Mouse (Mus musculus): ENCODE data around the gene Fam149a. TPM values are rescaled to one million over a fixed set of nuclear protein-coding genes. Genes with fewer than 3 reads are reported as not detected.

The Fam149a gene
- total RNA-seq (2021): 1 to 10 TPM; 3.2 to 4.1 TPM

DNA sequence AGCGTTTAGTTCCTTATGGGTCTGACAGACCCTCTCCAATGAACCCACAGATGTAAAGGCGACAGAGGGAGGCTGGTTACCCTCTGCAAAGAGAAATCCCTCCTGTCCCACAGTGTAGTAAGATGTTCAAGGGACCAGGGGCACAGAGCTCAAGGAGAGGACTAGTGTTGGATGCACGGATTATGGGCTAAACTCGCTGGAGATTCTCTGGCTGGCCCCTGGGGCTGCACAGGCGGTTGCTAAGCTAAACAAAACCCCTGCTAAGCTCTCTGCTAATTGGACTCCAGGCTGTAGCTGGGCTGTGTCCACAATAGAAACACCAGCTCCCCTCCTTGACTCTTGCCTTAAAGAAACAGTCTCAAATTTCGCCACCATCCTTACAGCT is at the start of gene Fam149a:
TSS of gene Fam149a (minus strand) at position 329 of the 385 bp plus-strand sequence.
- DNase-seq (ENCODE audit: low spot score): no peak
- intact Hi-C loops (cut with DNase I): no loop called here

- intact Hi-C loops (cut with DNase I): no loop called here
- no peak for DNase-seq (ENCODE audit: low spot score)
Measured at GRCm38 (mm10) chr8:45420151-45420550, 38.1 kb upstream of the Fam149a start.

DNA sequence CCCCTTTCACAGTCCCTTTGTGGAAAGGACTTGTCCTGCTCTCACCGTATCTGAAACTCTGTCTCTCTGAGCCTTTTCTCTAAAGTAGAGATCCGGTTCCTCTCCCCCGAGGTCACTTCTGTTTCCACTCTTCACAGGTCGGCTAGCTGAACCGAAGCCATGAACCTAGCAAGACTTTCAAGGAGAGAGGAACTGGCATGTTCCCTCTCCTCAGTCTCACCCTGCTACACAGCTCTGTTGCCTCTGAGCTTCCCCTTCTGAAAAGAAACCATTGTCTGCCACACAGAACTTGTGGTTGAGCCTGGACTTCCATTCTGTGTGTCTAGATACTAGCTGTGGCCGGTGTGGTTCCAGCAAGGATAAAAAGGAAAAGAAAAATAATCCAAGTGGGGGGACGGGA is 32.9 kb upstream of the Fam149a start:
- intact Hi-C loops (cut with DNase I): no loop called here
- no peak for DNase-seq (ENCODE audit: low spot score)

DNA sequence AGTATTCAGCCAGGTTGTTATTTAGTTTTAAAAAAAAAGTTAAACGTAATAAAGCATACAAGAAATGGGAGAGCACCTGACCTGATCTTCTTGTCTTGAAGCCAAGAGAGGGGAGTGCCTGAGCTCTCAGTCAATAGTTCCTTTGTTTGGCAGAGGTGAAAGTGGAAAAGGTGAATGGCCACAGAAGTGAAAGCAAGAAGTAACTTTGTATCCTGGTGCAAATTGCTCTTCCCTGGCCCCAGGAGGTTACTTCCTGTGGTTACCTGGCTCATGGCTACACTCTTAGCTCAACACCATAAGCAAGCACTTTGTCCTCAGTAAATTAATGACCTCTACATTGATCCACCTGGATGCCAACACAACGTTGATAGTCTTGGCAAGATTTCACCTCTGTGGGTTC is 28.8 kb upstream of the Fam149a start, which contains the start of gene Tlr3:
TSS of gene Tlr3 (minus strand) at position 199 of the 400 bp plus-strand sequence.
- DNase-seq (ENCODE audit: low spot score): no peak
- intact Hi-C loops (cut with DNase I): no loop called here

- intact Hi-C loops (cut with DNase I): no loop called here
- peak; percentile 55 for DNase-seq (ENCODE audit: low spot score)
Measured at GRCm38 (mm10) chr8:45410146-45410880, 28.2 kb upstream of the Fam149a start.

DNA sequence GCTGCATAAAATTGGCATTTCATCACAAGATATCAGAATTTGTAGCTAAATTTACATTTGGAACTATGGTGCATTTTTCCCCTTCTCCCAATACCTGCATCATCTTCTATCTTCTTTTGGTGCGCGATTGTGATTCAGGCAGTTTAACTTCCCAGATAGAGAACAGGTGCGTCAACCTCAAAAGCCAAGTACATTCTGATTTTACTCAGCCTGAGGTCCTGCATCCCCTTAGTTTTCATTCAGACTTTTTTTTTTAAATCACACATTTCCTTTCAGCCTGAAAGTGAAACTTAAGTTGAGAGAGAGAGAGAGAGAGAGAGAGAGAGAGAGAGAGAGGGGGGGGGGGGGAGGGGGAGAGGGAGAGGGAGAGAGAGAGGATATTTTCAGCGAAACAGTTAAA is 27.6 kb upstream of the Fam149a start:
- intact Hi-C loops (cut with DNase I): no loop called here
- DNase-seq (ENCODE audit: low spot score): no peak

DNA sequence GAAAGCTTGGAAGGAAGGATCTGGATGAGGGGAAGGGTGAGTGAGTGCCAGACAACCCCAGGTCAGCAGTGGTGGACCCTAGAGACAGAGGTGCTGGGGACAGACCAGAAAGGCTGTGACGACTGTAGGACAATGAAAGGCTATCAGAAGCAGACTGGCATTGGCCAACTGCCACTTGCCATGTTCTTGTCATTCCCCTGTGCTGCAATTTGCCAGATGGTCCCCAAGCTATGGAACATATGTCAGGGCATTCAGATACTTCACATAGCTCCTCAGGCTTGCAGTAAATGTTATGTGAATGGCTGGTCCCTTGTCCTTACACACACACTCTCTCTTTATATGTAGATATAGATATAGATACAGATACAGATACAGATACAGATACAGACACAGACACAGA is 1.2 kb upstream of the Fam149a start:
- no peak for DNase-seq (ENCODE audit: low spot score)
- intact Hi-C loops (cut with DNase I): no loop called here

DNA sequence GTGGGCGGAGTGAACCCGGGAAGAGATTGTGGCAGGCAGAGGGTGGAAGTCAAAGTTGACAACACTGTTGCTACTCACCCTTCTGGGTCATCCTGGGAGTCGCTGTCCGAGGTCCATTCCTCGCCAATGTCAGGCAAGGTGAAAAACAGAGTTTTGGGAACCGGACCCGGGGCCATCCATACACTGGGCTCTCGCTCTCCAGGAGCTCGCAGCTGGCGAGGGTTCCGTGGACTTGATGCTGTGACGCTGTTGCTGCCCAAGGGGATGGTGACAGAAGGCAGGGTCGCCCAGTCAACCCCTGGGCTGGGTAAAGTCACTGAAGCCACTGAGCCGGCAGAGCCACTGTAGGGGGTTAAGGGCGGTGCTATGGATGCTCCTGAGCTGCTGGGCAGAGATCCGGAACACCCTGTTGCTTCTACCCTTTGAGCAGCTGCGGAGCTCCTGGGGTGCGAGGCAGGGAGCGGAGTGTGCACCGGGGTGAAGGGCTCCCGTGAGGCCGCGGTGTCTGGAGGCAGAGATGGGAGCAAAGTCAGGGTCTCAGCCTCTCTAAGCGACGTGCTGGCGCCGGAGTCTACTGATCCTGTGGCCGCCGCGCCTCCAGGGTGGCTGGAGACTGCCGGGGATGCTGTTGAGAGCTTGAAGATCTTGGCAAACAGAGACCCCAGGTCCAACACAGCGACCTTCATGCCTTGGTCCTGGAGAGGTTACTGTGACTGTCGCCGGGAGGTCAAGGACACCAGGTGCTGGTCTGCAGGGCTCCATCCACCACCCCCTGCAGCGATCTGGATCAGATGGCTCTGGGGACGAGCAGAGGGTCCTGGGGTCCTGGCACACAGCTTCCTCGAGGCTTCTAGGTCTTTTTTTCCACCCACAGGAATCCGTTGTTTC is 772 bp downstream of the Fam149a start:
- DNase-seq (ENCODE audit: low spot score): no peak
- intact Hi-C loops (cut with DNase I): no loop called here

DNA sequence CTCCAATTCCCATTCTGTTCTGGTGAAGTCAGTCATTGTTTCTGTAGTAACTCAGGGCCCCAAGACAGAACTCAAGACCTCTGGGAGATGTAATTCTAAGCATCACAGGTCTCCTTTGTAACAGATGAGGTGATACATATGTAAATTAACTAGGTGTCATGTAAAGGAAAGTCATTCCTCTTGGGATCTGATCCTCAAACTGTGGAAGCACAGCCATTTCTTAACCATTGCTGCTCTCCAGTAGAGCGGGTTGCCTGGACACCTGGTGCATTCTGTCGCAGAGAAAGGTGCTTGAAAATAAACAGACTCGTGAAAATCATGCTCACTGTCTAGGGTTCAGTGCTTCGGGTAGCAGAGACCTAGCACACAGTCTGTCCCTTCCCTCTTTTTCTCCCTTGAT is 1.5 kb downstream of the Fam149a start:
- intact Hi-C loops (cut with DNase I): no loop called here
- DNase-seq (ENCODE audit: low spot score): no peak

GRCm38 (mm10) chr8:45374071-45374470 is 8.0 kb downstream of the Fam149a start:
- DNase-seq (ENCODE audit: low spot score): no peak
- intact Hi-C loops (cut with DNase I): no loop called here

- intact Hi-C loops (cut with DNase I): no loop called here
- no peak for DNase-seq (ENCODE audit: low spot score)
Measured at GRCm38 (mm10) chr8:45367154-45367553, 14.9 kb downstream of the Fam149a start.

GRCm38 (mm10) chr8:45363220-45363619 is 18.9 kb downstream of the Fam149a start:
- intact Hi-C loops (cut with DNase I): no loop called here
- no peak for DNase-seq (ENCODE audit: low spot score)

GRCm38 (mm10) chr8:45362323-45362722 is 19.8 kb downstream of the Fam149a start:
- DNase-seq (ENCODE audit: low spot score): no peak
- intact Hi-C loops (cut with DNase I): no loop called here

DNA sequence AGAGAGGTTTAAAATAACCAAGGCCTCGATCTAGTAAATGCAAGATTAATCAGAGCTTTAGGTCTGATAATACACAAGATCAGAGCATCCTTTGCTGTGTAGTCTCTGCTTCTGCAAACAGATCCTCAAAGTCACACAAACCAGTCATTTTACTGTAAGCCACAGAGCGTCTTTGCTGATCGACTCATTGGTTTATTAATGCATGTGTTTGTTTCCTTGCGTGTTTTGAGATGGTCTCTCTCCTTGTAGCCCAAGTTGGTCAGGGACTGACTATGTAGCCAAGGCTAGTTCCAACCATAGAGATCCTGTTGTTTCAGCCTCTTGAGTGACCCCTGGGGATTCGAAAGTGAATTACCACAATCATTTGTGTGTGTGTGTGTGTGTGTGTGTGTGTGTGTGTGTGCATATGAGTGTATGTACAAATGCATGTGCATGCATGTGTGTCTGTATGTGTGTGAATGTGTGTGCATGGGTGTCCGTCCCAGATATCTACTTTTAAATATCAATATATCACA is 22.9 kb downstream of the Fam149a start:
- intact Hi-C loops (cut with DNase I): no loop called here
- no peak for DNase-seq (ENCODE audit: low spot score)

DNA sequence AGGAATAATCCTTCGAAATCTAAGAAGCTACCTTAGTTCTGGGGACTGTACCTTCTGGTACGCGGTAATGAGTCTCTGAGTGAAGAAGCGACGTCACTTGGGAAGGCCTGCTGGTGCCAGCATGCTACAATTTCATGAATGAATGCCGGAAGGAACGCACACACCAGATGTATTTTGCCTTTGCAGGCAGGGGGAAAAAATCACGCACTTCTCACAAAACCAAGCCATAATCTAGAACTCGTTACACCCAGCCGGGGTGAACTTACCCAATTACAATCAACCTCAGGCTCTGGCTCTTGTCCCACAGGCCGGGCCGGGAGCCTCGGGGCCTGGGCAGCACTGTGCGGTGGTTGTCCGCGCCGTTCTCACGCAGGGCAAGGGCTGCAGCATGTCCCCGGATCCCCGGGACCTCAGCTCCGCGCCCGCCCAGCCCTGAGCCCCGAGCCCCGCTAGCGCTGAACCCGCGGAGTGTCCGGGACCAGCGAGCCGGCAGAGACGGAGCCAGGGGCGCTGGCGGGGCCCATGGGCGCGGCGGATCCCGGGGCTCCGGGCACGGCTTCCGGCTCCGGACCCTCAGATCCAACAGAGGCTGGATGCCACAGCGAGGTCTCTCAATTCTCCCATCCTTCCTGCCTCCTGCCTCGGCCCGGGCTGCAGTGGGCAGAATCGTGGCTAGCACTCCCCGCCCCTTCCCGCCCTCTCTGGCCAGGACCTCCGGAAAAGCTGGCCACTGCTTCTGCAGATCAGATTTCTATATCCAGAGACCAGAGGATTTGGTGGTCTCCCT is 23.8 kb downstream of the Fam149a start:
- intact Hi-C loops (cut with DNase I): no loop called here

GRCm38 (mm10) chr8:45355809-45356208 is 26.3 kb downstream of the Fam149a start:
- intact Hi-C loops (cut with DNase I): no loop called here
- DNase-seq (ENCODE audit: low spot score): no peak

More for the DNA sequence above, 23.8 kb downstream of the Fam149a start:
- peak; percentile 6 for DNase-seq (ENCODE audit: low spot score)

DNA sequence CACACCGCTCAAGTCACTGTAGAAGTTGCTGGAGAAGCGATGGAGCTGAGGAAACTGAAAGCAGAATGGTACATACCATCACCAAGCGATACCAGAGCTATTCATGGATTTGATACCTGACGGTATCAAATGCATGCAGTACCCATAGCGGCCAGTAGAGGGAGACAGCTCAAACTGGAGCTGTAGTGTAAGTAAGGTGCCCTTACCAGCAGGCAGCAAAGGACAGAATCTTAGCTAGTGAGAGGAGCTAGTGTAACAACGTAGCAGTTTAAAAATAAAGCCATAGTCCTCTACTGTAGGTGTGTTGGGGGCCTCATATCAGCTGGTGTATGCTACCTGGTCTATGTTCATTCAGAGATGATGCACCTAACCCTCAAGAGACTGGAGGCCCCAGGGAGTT is 37.1 kb downstream of the Fam149a start:
- no peak for DNase-seq (ENCODE audit: low spot score)
- intact Hi-C loops (cut with DNase I): no loop called here

DNA sequence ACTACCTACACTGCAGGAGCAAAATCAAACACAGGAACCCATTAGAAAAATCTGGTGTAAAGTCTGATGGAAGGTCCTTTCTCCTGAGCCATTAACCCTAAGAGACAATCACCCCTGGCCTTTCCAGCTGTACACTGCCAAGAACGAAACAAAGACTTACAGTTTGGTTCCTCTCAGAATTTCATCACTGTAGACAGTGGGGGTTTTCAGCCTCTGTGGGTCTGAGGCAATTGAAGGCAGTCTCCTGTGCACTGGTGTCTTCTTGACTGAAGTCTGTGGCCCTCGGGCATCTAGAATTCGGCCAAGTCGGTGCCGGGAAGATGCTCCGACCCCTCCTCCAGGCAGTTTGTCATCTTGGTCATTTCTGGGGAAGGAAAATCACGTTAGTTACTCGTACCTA is 37.8 kb downstream of the Fam149a start:
- intact Hi-C loops (cut with DNase I): no loop called here
- DNase-seq (ENCODE audit: low spot score): no peak

GRCm38 (mm10) chr8:45341630-45342628 is 40.2 kb downstream of the Fam149a start:
- no peak for DNase-seq (ENCODE audit: low spot score)
- intact Hi-C loops (cut with DNase I): no loop called here
